Mouse (Mus musculus) retina, adult 2 months (tissue): Measurements from ENCODE around the gene Rab5c.

Experiments used
- DNase-seq: peaks from one replicate; pipeline ENCODE4 v3.0.0-alpha.2; 2012; ENCODE audit warnings: low read depth, low spot score

Gene Rab5c

GRCm38 (mm10) chr11:100721254-100721653 lies 16.8 kb downstream of the Rab5c start:
- DNase-seq = no peak

GRCm38 (mm10) chr11:100720345-100720744 lies 17.7 kb downstream of the Rab5c start:
- DNase-seq = no peak

GRCm38 (mm10) chr11:100719893-100720292 lies 18.1 kb downstream of the Rab5c start:
- DNase-seq = no peak

- no peak for DNase-seq
Measured at GRCm38 (mm10) chr11:100719312-100719711, 18.7 kb downstream of the Rab5c start.

- no peak for DNase-seq
Measured at GRCm38 (mm10) chr11:100718866-100719265, 19.1 kb downstream of the Rab5c start.

GRCm38 (mm10) chr11:100718462-100718861 lies 19.6 kb downstream of the Rab5c start:
- no peak for DNase-seq

- no peak for DNase-seq
Measured at GRCm38 (mm10) chr11:100716649-100717048, 21.4 kb downstream of the Rab5c start.

GRCm38 (mm10) chr11:100714948-100715347 lies 23.1 kb downstream of the Rab5c start:
- no peak for DNase-seq

GRCm38 (mm10) chr11:100714534-100714915 lies 23.5 kb downstream of the Rab5c start:
- DNase-seq = peak; percentile 45

GRCm38 (mm10) chr11:100713735-100714533 lies 24.1 kb downstream of the Rab5c start, which contains the start of gene Hspb9:
Hspb9 (plus strand) TSS chr11:100713850.
- DNase-seq = no peak

- DNase-seq = no peak
Measured at GRCm38 (mm10) chr11:100713174-100713573, 24.8 kb downstream of the Rab5c start.

- peak; percentile 64 for DNase-seq
Measured at GRCm38 (mm10) chr11:100711783-100712615, 26.0 kb downstream of the Rab5c start, which contains the start of gene Kat2a. Kat2a (minus strand) TSS chr11:100712465.

GRCm38 (mm10) chr11:100710977-100711376 lies 27.0 kb downstream of the Rab5c start:
- no peak for DNase-seq

GRCm38 (mm10) chr11:100710528-100710927 lies 27.5 kb downstream of the Rab5c start:
- no peak for DNase-seq

GRCm38 (mm10) chr11:100709201-100709810 lies 28.7 kb downstream of the Rab5c start:
- no peak for DNase-seq

- DNase-seq = no peak
Measured at GRCm38 (mm10) chr11:100705095-100705747, 32.8 kb downstream of the Rab5c start.

- no peak for DNase-seq
Measured at GRCm38 (mm10) chr11:100703851-100704531, 34.0 kb downstream of the Rab5c start, which contains the start of gene Dhx58. Dhx58 (minus strand) TSS chr11:100704271.

GRCm38 (mm10) chr11:100703366-100703765 lies 34.6 kb downstream of the Rab5c start:
- DNase-seq = no peak

GRCm38 (mm10) chr11:100702906-100703305 lies 35.1 kb downstream of the Rab5c start:
- DNase-seq = no peak

GRCm38 (mm10) chr11:100702081-100702851 lies 35.7 kb downstream of the Rab5c start:
- peak; percentile 49 for DNase-seq
